Mouse (Mus musculus) gastrocnemius, postnatal 36 days (tissue): ENCODE measurements around the gene Myh7b. TPM values are rescaled to one million over a fixed set of nuclear protein-coding genes. Genes with fewer than 3 reads are reported as not detected.

Experiments
- DNase-seq, 2 experiments: peaks; one replicate each; pipeline ENCODE4 v3.0.0; 2022
- intact Hi-C: fragments of 180-260 bp; cut with DNase I; formaldehyde crosslinking; loops from one replicate; pipeline ENCODE4 v1.15.1; 2025
- microRNA-seq, 2 experiments: library from miRNA; unstranded; fragments of <30 nt; microRNA quantifications; one replicate each; pipeline ENCODE4 v1.2.0; 2021
- total RNA-seq, 2 experiments: library from RNA; stranded (reverse); gene quantifications; 2 replicates each; pipeline ENCODE4 v1.2.3; 2021

The Myh7b gene
- total RNA-seq, 2 experiments from 2014 or later = 1.9 to 6.8 TPM

DNA sequence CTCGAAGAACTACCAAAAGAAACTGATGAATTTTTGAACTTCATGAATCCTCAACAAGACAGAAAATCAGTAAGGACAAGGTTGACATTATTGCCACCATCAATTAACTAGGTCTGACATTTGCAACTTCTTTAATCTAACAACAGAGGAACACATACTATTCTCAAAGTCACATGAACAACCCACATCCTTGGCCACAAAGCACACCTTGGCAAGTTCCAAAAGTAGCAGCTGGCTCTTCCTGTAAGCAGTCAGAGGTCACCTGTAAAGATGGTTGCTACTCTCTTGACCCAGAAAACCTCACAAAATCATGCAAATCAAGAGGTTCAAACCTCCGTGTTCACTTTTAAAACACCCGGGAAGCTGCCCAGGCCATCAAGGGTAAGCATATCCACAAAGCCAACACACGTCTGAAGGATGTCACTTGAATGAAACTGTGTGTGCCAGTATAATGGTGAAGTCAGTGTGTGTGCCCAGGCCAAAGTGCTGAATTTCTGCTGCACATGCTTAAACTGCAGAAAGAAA is 68.6 kb downstream of the Myh7b start:
- DNase-seq = no peak
- intact Hi-C loops = no loop called here

DNA sequence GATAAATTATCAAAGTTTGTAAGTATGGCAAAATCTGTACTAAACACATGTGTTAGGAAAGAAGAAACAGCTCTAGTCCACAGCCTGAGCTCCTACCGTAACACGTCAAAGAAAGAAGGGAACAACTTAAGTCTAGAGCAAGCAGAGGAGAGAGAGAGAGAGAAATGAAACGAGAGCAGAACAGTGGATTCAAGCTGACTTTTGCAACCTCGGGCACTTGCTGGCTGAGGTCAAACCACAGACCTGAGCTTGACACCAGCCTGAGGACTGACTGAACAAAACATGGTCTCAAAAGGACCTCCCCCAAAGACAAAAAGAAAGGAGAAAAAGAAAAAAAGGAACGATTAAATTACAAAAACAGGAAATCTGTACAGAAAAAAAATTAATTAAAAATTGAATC is 69.6 kb downstream of the Myh7b start:
- intact Hi-C loops = no loop called here
- DNase-seq = no peak

DNA sequence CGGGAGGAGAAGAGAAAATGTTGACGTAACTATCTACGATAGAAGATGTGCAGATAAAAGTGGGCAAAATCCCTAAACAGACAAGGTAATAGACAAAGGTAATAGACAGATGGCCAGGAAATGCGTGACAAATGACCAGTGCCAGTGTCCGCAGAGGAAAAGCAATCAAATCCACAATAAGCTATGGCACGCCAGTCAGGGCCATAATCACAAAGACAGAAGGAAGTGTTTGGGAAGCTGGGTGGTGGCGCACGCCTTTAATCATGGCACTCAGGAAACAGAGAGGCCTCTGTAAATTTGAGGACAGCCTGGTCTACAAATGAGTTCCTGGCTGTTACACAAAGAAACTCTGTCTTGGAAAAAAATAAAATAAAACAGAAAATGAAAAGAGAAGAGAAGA is 70.2 kb downstream of the Myh7b start:
- no peak for DNase-seq
- intact Hi-C loops = no loop called here

DNA sequence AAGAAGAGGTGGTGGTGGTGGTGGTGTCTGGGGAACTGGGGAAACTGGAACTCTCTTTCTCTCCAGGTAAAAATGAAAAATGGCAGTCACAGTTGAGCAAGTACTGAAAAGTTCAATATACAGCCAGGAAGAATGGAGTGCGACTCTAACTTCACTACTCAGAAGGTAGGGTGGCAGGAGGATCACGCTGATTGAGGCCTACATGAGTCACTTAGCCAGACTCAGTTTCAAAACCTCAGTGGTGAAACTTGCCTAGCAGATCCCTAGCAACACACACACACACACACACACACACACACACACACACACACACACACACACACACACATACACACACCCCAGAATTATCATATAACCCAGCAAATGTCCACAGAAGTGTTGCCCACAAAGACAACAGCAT is 70.9 kb downstream of the Myh7b start:
- no peak for DNase-seq
- intact Hi-C loops = no loop called here

DNA sequence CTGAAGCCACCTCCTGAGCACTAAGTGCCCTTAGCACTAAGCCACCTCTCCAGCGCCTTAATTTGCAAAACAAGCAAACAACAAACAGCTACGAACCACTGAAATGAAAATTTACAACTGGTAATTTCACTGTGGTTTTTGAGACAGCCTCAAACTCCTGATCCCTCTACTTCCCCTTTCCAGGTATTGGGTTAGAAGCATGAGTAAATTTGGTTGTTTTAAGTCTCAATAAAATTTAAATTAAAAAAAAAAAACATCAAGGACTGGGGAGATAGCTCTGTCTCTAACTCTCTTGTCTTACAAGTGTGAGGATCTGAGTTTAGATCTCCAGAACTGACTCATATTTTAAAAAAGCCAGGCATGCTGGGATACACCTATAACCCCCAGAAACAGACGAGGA is 72.1 kb downstream of the Myh7b start:
- no peak for DNase-seq
- intact Hi-C loops = no loop called here

DNA sequence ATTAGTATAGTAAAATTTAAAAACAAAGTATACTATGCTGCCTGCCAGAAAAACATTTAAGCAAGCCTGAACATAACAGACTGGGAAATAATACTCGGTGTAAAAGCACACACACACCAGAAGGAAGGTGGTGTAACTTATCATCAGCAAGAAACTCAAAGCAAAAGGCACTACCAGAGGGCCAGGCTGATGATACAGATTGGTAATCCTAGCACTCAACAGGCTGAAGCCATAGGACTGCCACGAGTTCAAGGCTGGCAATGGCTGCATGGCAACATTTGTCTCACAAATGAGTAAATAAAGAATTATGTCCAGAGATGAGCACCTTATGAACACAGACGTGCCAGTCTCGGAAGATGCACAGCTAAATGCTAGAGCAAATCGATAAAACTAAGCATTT is 72.8 kb downstream of the Myh7b start:
- no peak for DNase-seq
- intact Hi-C loops = no loop called here

Small RNA genes within 50 kb of the gene (microRNA-seq; reads per million reads assigned to microRNA genes)
- gene Mir499 = 365 to 1,134 reads per million in 2 experiments

Other genes with a start within 250 kb of the Myh7b start
- 100 to 1,000 TPM; 355 to 400 TPM for gene Trp53inp2, start 230.2 kb upstream of the Myh7b start, total RNA-seq
- gene Ncoa6, start 137.3 kb upstream of the Myh7b start, total RNA-seq = 10 to 100 TPM; 14.0 to 17.0 TPM
- 10 to 100 TPM; 29.2 to 33.5 TPM for gene Acss2, start 93.3 kb upstream of the Myh7b start, total RNA-seq
- gene Ggt7, start 93.0 kb upstream of the Myh7b start, total RNA-seq = under 1 TPM; 0.82 to 0.86 TPM
- 1 to 10 TPM; 3.7 to 6.0 TPM for gene Gss, start 18.4 kb upstream of the Myh7b start, total RNA-seq
- 10 to 100 TPM; 85.8 to 90.9 TPM for gene Trpc4ap, start 81.2 kb downstream of the Myh7b start, total RNA-seq
- 1 to 10 TPM; 3.7 to 4.2 TPM for gene Edem2, start 118.3 kb downstream of the Myh7b start, total RNA-seq
- gene Gm17581, start 124.7 kb downstream of the Myh7b start, total RNA-seq = not detected
- 10 to 100 TPM; 10.6 to 10.9 TPM for gene Procr, start 139.9 kb downstream of the Myh7b start, total RNA-seq
- not detected for gene Mmp24, start 164.1 kb downstream of the Myh7b start, total RNA-seq
- 10 to 100 TPM; 22.3 to 23.2 TPM for gene BC029722, start 208.2 kb downstream of the Myh7b start, total RNA-seq
- gene Eif6, start 215.7 kb downstream of the Myh7b start, total RNA-seq = 10 to 100 TPM; 36.1 to 45.9 TPM
- gene Fam83c, start 223.6 kb downstream of the Myh7b start, total RNA-seq = not detected